Mouse (Mus musculus) erythroblast, adult 5-6 weeks (primary cell): Measurements from ENCODE around the gene Blcap. TPM values are rescaled to one million over a fixed set of nuclear protein-coding genes. Genes with fewer than 3 reads are reported as not detected.
"Not testable (repeated sequence)": the region's sequence is repeated elsewhere in the genome, so short reads cannot be mapped to it uniquely, and the experiment has no call there.

ENCODE experiments used
- ATAC-seq: replicated peaks from 2 replicates; pipeline ENCODE4 v1.8.0; 2016; ENCODE audit warnings: moderate number of reproducible peaks, mild to moderate bottlenecking, moderate TSS enrichment, inconsistent platforms; ENCODE audit not compliant: poor library complexity, low FRiP score, severe bottlenecking
- total RNA-seq, 2 experiments: library from RNA; stranded (forward) in 1 of 2; stranded (reverse) in 1 of 2; fragments of 150-400 nt in 1 of 2; fragments of 200-764, 138-1000 nt in 1 of 2; gene quantifications; 2 replicates each; pipeline versions ENCODE4 v1.2.3 to v1.2.4; 2015 to 2017; ENCODE audit warnings: low replicate concordance in 2 of 2

Gene Blcap
- 6.9 and 11.5 TPM in 2 replicates for total RNA-seq (2015; ENCODE audit: low replicate concordance)
- 3.0 and 3.5 TPM in 2 replicates for total RNA-seq (2017; ENCODE audit: low replicate concordance)

- ATAC-seq = 0 out of 2 replicates have a peak, but pooled peaks have one; percentile 41
Measured at GRCm38 (mm10) chr2:157571224-157571832, at the start of gene Blcap. TSS of gene Blcap (minus strand) at chr2:157571274.

GRCm38 (mm10) chr2:157618393-157618792, 47.3 kb upstream of the Blcap start:
- no peak for ATAC-seq

- no peak for ATAC-seq
Measured at GRCm38 (mm10) chr2:157613997-157614396, 42.9 kb upstream of the Blcap start.

DNA sequence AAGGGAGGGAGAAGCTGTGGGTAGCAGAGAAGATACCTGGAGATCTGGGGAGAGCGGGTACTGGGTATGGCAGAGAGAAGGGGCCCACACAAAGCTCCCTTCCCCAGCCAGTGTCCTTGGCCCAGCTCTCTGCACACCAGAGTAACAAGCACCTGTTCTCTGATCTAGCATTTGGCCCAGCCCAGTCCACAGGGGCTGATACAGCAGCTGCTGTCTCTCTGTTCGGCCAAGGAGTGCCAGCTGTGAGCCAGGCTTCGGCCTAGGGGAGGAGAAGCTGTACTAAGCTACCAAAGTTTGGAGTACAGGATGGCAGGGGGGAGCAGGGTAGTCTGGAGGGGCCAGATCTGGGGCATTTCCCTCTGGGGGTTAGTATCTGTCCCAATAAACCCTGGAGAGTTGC, 40.7 kb upstream of the Blcap start:
- no peak for ATAC-seq

DNA sequence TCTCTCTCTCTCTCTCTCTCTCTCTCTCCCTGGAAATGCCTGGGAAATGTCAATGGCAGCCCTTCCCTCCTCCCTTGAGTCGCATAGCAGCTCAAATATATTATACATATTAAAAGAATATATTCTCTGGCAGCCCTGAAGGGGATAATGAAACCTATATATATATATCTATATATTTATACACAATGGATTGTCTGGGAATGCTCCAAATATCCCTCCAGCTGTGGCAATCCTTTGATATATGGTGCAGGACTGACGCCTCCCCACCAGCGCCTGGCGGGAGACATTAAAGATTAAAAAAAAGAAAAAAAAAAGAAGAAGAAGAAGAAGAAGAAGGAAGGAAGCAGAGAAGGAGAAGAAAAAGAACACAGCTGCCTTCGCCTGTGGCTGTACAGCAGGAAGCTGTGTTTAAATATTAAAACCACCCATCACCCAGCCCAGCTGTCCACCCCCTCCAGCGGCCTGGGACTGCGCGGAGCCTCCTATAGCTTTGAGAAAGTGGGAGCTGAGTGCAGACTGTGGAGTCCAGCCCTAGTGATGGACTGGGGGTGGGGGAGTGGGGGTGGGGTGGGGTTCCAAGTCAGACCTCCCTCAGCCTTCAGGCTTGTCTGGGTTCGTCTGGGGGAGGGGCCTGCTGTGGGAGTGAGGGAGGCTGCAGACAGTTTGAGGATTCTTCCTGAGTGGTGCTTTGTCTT, 36.6 kb upstream of the Blcap start:
- ATAC-seq = no peak

DNA sequence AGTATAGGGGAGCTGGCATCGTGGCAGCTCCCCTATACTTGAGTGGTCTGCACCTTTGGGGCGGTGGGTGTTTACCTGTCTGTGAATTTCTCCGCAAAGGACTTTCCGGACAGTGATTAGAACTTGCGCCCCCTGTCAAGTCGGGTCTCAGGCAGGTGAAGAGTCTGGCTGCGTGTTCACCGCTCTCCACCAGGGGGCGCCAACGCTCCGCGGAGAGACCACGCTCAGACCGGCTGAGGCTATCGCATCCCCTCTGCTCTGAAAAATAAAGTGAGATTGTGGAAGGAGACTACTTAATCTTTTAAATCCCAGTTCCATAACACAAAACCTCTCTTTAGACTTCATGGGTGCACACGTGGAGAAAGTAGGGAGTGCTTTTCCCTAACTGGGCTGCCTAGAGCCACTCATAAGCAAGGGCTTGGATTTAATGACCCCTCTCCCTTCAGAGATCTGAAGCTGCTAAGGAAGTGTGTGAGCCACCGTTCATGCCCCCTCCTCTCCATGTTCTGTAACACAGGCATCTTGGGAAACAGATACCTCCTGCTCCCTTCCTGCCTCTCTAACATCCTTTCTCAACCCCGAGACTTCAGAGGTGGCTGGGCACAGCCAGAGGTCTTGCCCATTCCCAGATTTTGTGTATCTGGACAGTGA, 34.1 kb upstream of the Blcap start:
- peak; percentile 77 for ATAC-seq

- ATAC-seq = no peak
Measured at GRCm38 (mm10) chr2:157601435-157601839, 30.4 kb upstream of the Blcap start.

- ATAC-seq = no peak
Measured at GRCm38 (mm10) chr2:157596876-157597566, 25.9 kb upstream of the Blcap start.

DNA sequence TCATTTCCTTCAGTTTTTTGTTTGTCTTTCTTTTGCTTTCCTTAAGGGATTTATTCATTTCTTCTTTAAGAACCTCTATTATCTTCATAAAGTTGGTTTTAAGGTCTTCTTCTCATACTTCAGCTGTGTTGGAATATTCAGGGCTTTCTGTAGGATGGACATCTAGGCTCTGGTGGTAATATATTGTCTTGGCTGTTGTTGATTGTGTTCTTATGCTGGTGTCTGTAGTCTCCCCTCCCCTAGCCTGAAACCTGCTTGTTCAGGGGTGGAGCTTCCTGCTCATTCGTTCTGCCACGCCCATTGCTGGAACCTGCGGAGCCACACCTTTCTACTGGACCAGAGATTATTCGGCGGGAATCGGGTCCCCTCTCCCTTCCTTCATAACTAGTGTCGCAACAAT, 14.3 kb upstream of the Blcap start:
- not testable (repeated sequence) for ATAC-seq

GRCm38 (mm10) chr2:157572786-157573185, 1.7 kb upstream of the Blcap start:
- ATAC-seq = no peak

DNA sequence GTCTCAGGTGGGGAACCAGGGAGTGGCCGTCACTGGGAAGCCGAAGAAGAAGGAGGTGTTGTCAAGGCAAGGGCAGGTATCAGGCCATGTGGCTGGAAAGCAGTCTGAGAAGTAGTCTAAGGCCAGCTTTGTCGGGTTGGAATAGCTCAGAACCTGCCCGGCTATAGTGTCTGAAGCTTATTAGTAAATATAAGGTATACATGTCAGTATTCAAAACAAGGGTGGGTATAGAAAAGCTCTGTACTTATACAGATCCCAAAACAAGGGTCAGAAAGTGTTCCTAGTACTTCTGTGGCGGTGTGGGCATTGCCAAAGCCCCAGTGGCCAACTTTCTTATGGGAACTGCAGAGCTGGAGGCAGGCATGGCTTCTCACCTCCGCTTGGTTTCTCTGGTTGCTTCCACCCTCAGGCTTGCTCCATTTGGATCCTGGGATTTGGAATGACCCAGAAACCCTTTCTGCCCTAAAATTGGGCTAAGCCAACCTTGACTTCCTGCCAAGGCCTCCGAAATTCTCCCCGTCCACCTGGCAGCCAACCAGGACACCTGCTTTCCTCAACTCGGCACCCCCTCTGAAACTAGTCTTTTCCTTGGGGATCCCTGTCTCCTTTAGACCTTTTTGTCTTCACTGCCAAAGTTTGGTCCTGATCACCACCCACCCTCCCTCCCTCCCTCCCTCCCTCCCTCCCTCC, 1.1 kb downstream of the Blcap start:
- ATAC-seq = no peak

DNA sequence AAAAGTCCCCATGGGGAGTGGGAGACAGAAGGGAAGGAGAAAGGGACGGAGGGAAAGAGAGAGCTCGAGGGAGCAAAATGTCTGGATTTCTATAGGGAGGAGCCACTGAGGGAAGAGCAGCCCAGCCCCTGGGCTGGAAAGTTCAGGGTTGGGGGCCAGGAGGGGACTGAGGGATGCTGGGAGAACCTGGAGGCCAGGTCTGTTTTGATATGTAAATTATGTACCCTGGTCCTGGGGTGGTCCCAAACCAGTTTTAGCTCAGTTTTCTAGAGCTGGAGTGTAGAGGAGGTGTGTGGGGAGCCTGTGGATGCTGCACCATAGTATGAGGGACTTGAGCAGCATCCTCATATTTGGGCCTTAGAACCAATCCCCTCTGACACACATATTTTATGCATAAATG, 2.2 kb downstream of the Blcap start:
- no peak for ATAC-seq

GRCm38 (mm10) chr2:157567235-157567961, 3.7 kb downstream of the Blcap start:
- no peak for ATAC-seq

GRCm38 (mm10) chr2:157566260-157566952, 4.7 kb downstream of the Blcap start:
- peak; percentile 59 for ATAC-seq

DNA sequence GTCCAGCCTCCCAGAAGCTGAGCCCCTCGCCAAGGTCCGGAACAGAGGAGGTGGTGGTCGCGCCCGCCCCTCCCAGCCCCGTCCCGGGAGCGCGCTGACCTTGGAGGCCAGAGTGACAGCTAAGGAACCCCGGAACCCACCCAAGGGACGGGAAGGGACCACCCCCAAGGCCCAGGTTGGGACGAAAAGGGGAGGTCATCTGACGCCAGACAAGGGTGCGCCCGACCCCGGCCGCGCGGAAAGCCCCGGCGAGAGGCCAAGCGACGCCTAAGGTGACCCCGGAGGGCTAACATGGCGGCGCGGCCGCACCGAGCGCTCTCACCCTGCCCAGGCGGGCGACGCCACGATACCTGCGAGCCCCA, 5.2 kb downstream of the Blcap start:
- no peak for ATAC-seq

DNA sequence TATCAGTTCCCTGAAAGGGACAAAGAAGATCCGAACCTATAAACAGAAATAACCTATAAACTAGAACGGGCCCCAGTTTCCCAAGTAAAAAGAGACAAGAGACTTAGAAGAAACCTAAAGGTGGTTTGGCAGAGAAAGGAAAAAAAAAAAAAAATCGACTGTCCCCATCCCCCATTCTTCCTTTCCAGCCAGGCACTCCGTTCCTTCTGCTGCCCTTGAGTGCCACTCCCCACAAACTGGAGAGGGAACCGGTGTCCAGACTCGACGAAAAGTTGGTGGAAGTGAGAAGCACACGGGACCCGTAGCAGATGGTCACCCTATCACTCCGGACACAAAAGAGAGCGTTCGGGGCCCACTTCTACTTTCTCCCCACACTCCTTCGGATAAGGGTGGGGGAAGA, 5.6 kb downstream of the Blcap start:
- no peak for ATAC-seq

- ATAC-seq = no peak
Measured at GRCm38 (mm10) chr2:157564723-157565122, 6.4 kb downstream of the Blcap start.

DNA sequence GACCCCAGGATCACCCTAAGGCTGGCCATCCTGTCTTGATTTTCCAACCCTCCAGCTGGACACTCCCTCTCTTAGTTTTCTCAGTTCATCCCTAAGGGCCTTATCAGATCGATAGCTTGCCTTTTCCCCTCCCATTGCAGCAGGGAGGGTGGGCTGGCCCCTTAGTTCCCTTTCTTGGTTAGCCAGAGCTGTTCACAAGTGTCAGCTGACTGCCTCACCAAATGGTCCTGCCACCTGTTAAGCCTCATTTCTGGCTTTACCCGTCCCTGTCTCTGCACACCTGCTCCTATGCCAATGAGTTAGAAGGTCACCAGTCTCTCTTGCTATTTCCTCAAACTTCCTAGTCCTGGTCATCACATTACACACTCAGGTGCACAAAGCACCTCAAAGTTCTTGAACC, 8.0 kb downstream of the Blcap start:
- ATAC-seq = no peak
